Comparison of ENCODE assay signal across 16 mouse cellular contexts in the genomic region with DNA sequence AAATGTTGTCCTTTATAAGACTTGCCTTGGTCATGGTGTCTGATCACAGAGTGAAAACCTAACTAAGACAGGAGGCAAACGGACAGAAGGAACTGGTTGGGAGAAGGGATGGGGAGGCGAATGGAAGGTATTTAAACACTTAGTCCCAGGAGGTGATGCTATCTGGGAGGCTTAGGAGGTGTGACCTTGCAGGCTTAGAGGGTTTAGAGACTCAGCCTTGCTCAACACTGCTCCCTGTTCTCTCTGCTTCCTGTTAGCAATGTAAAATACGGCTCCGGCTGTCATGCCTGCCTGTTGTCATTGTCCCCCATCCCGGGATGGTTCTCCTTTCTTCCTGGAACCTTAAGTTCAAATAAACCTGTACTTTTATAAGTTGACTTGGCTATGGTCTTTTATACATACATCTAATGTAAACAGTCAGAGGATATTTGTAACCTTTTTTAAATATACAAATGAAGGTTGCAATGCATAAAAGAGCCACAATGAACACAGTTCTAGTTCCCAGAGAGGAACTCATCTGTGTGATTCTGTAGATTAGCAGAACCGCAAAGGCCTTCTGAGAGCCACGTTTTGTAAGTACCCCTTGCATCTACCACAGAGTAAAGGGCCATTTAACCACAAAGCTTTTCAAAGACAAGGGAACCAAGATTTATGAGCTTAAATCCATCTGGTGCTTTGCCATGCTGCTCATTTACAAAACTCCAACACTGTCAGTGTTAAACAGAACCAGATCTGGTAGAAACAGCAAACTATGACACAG.
DNase-seq lines count a peak whose midpoint lies in the region; ATAC-seq lines count a peak whose summit lies in the region.
"Had no signal": no experiment of that assay in that cellular context is flagged by ENCODE, and none has a peak within 500 bp of the region (broad histone marks: within the 10 kb centered on the region; RNA-seq: fewer than 3 reads in every experiment).

No protein-coding gene starts in this region.

- peak; percentile 40 for DNase-seq in thymus, postnatal 0 days (ENCODE audit: low spot score)
- no peak for DNase-seq in thymus, postnatal 25 days
- DNase-seq in forelimb bud, embryonic 11.5 days (ENCODE audit: low read depth, low spot score): peak; percentile 13
- DNase-seq in lung, postnatal 4 days: no peak
- DNase-seq in adrenal gland, postnatal 14 days: no peak
- DNase-seq in urinary bladder, adult 18-20 months (ENCODE audit: low spot score in 2 of 2): no peak
- DNase-seq: cerebellum, adult 11-12 months; cerebellum, postnatal 10 days; gastrocnemius, postnatal 10 days; heart, adult 2 months; kidney, adult 18-20 months; lung, embryonic 14.5 days; lung, postnatal 36 days; thymus, postnatal 4 days had no signal

- ATAC-seq in megakaryocyte progenitor cell, adult 5-6 weeks (replicated peaks; ENCODE audit: poor library complexity): peak; percentile 93
- ATAC-seq: forebrain, embryonic 13.5 days had no signal

Comparison
In these comparisons a context has a peak if more than half of its experiments do, and no peak if none do; other contexts are left out.
1. DNase-seq: peak in thymus, postnatal 0 days (single experiment) and forelimb bud, embryonic 11.5 days (single experiment); none in thymus, postnatal 25 days (single experiment), lung, postnatal 4 days (0 of 2), adrenal gland, postnatal 14 days (single experiment) and urinary bladder, adult 18-20 months (0 of 2).